Mouse (Mus musculus) liver, embryonic 13.5 days (tissue): ENCODE measurements around the gene Dbh. TPM values are rescaled to one million over a fixed set of nuclear protein-coding genes. Genes with fewer than 3 reads are reported as not detected.

Source experiments
- ATAC-seq: fragments of 200-750 bp; cut with Nextera tagmentation; 2 replicates; pipeline ENCODE4 v1.8.0; 2017; ENCODE audit warnings: low read depth, mild to moderate bottlenecking, moderate number of reproducible peaks, moderate library complexity
- DNase-seq: peaks from one replicate; pipeline ENCODE4 v3.0.0; 2022
- H3K27ac ChIP-seq: fragments of 300-500 bp; sonication (generic); 2 replicates; pipeline ENCODE4 v1.5.1; 2015; ENCODE audit warnings: moderate library complexity, mild to moderate bottlenecking, inconsistent platforms
- H3K27me3 ChIP-seq: fragments of 300-500 bp; sonication (generic); 2 replicates; pipeline ENCODE4 v1.6.1; 2015; ENCODE audit warnings: mild to moderate bottlenecking, inconsistent platforms
- H3K36me3 ChIP-seq: fragments of 300-500 bp; sonication (generic); 2 replicates; pipeline ENCODE4 v1.6.1; 2015; ENCODE audit warnings: mild to moderate bottlenecking, inconsistent platforms
- H3K4me1 ChIP-seq: fragments of 300-500 bp; sonication (generic); replicated peaks from 2 replicates; pipeline ENCODE4 v1.6.1; 2015; ENCODE audit warnings: inconsistent platforms
- H3K4me2 ChIP-seq: fragments of 300-500 bp; sonication (generic); 2 replicates; pipeline ENCODE4 v1.6.1; 2015; ENCODE audit warnings: inconsistent platforms, mild to moderate bottlenecking, moderate library complexity
- H3K4me3 ChIP-seq: fragments of 300-500 bp; sonication (generic); replicated peaks from 2 replicates; pipeline ENCODE4 v1.5.1; 2015; ENCODE audit warnings: mild to moderate bottlenecking, inconsistent platforms
- H3K9ac ChIP-seq: fragments of 300-500 bp; sonication (generic); 2 replicates; pipeline ENCODE4 v1.6.1; 2015; ENCODE audit warnings: mild to moderate bottlenecking, inconsistent platforms
- H3K9me3 ChIP-seq: fragments of 300-500 bp; sonication (generic); replicated peaks from 2 replicates; pipeline ENCODE4 v1.6.1; 2016; ENCODE audit warnings: inconsistent platforms
- WGBS: fragments of 180-500 bp; shearing (Covaris S2); methylation state at CpG from one replicate; pipeline ENCODE4 v1.1.7; 2015; ENCODE audit not compliant: insufficient replicate concordance; 5-methylcytosine and 5-hydroxymethylcytosine counted together
- polyA plus RNA-seq: library from polyadenylated mRNA; unstranded; fragments of >200 nt; fragmentation: Nextera tagmentation; extraction: Ambion mirVana; gene quantifications from 2 replicates; pipeline ENCODE4 v1.2.1, GENCODE M21; 2015

Gene Dbh
- polyA plus RNA-seq, 1 experiment from 2014 or later: 0.03 TPM

DNA sequence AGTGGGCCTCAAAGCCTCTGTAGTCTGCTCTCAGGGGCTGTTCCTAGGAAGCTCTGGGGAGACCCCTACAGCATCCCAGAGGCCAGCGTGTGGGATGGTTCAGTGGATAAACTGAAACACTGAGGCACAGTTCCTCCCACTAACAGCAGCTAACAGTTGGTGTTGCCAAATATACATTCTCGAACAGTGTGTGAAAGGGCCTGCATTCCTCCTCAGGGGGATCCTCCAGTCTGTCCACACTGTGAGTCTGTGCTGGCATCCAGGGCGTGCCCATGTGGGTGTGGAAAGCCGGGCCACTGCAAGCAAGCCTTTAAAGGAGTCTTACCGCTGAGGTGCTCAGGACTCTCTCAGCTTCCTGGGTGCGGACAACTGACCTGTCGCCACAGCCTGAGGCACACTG lies 61.5 kb downstream of the Dbh start:
- H3K4me2 ChIP-seq: no peak overlapping the region
- peaks cover 14% of the 10 kb centered on the region for H3K36me3 ChIP-seq
- no peaks in the 10 kb centered on the region for H3K9me3 ChIP-seq
- DNase-seq: no peak
- H3K9ac ChIP-seq: no peak overlapping the region
- H3K4me1 ChIP-seq: no peaks in the 10 kb centered on the region
- WGBS: 62% methylated on average over 7 of the region's 7 CpGs
- ATAC-seq: no peak
- no peak overlapping the region for H3K4me3 ChIP-seq
- H3K27me3 ChIP-seq: no peaks in the 10 kb centered on the region
- no peak overlapping the region for H3K27ac ChIP-seq

DNA sequence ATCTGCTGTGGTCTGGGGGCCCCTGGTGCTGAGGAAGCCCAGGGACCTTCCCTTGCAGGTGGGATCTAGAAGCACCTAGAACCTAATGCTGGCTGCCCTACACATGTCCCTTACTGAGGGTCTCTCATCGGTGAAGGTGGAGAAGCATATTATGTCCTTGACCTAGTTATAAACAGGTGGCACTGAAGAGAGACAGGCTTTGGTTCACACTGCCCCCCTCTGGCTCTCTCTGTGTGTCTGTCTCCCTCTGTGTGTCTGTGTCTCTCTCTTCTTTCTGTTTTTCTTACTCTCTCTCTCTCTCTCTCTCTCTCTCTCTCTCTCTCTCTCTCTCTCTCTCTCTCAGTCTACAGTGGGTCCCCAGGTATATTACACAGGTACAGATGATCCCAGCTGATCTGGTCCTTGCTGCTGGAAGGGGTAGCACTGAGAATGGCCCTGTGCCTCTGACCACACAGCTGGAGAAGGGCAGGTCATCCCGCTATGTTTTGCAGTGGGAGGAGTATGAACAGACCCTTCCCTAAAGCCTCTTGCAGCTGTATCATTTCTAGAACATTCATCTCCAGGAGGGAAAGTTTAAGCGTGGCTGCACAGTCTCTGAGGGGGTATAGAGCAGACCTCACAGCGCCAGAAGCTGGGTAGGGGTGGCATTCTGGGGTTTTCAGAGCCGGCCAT lies 63.9 kb downstream of the Dbh start:
- Histone ChIP-seq H3K27me3 (no peaks in the 10 kb centered on the region), H3K4me1 (peaks cover 9% of the 10 kb centered on the region; the same call in 1 of the 2 replicates), H3K4me3 (no peak overlapping the region), H3K9me3 (no peaks in the 10 kb centered on the region), H3K9ac (no peak overlapping the region), H3K36me3 (peaks cover 20% of the 10 kb centered on the region), H3K4me2 (no peak overlapping the region), H3K27ac (no peak overlapping the region)
- DNase-seq (no peak), ATAC-seq (no peak)
- WGBS: 53% methylated on average over 5 of the region's 5 CpGs

DNA sequence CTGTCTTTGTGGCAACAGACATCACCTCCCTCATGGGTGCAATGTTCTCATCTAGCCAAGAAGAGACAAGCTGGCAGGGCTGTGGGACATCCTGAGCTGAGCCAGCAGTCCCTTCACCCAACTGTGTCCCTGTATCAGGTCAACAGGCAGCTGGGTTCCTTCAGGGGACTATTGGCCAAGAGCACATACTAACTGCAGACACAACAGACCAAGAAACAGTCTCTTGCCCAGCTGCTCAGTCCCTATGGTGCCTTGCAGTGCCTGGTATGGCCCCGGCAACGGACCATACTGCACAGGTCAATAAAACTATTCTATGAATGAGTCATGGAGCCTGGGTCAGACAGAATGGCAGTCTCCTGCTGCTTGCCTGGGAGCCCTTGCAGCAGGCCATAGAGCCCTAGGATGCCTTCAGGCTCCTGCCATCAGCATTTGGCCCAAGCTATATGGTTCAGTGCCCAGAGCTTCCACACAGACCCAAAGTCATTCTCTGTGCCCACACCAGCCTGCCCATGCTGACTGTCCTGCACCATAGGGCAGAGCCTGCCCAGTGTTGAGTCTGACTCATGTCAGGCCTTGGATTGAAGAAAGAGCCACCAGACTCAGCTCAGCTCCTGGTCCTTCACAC lies 64.6 kb downstream of the Dbh start:
- H3K27ac ChIP-seq: no peak overlapping the region
- ATAC-seq: no peak

DNA sequence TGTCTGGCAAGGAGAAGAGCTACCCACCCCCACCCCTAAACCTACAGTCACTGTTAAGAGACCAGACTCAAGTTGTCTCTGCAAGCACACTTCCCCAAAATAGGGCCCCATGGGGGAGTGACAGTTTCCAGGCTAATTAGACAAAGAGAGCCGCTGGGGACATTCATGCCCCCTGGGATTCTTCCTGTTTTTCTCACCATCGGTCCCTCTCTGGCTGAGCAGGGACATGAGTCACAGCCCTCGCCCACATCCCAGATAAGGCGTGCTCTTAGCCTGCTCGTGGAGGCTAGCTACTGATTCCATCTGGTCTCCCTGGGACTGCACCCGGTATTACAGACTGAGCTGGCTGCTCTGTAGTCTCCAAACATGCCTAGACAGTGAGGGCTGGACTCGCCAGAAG lies 67.3 kb downstream of the Dbh start:
- DNase-seq (no peak), ATAC-seq (peak; percentile 45; the same call in 1 of the 2 replicates)
- WGBS: 8% methylated on average over 7 of the region's 7 CpGs
- Histone ChIP-seq H3K9ac (no peak overlapping the region), H3K27ac (no peak overlapping the region), H3K4me1 (peaks cover 9% of the 10 kb centered on the region; the same call in 1 of the 2 replicates), H3K27me3 (no peaks in the 10 kb centered on the region), H3K36me3 (peaks cover 14% of the 10 kb centered on the region), H3K4me2 (no peak overlapping the region), H3K9me3 (no peaks in the 10 kb centered on the region), H3K4me3 (no peak overlapping the region)

More for the DNA sequence above, 64.6 kb downstream of the Dbh start:
- Histone ChIP-seq H3K36me3 (peaks cover 22% of the 10 kb centered on the region), H3K4me1 (peaks cover 9% of the 10 kb centered on the region; the same call in 1 of the 2 replicates), H3K9ac (no peak overlapping the region), H3K9me3 (no peaks in the 10 kb centered on the region), H3K4me3 (no peak overlapping the region), H3K27me3 (no peaks in the 10 kb centered on the region), H3K4me2 (no peak overlapping the region)
- DNase-seq: no peak
- WGBS: 82% methylated on average over 2 of the region's 2 CpGs

Other genes with a start within 250 kb of the Dbh start
- gene Surf2, start 248.9 kb upstream of the Dbh start, polyA plus RNA-seq: 36.6 and 41.6 TPM in 2 replicates
- 39.7 and 43.6 TPM in 2 replicates for gene Surf1, start 248.7 kb upstream of the Dbh start, polyA plus RNA-seq
- gene Surf4, start 231.3 kb upstream of the Dbh start, polyA plus RNA-seq: 105 and 116 TPM in 2 replicates
- gene Stkld1, start 231.2 kb upstream of the Dbh start, polyA plus RNA-seq: 0.08 and 0.09 TPM in 2 replicates
- 24.8 and 29.7 TPM in 2 replicates for gene Rexo4, start 200.8 kb upstream of the Dbh start, polyA plus RNA-seq
- gene Adamts13, start 191.8 kb upstream of the Dbh start, polyA plus RNA-seq: 1.0 and 1.2 TPM in 2 replicates
- 12.6 and 13.4 TPM in 2 replicates for gene Cacfd1, start 155.3 kb upstream of the Dbh start, polyA plus RNA-seq
- gene Slc2a6, start 137.2 kb upstream of the Dbh start, polyA plus RNA-seq: 0.13 and 0.20 TPM in 2 replicates
- 0.70 and 0.83 TPM in 2 replicates for gene Mymk, start 93.1 kb upstream of the Dbh start, polyA plus RNA-seq
- 0.64 and 0.65 TPM in 2 replicates for gene Adamtsl2, start 85.9 kb upstream of the Dbh start, polyA plus RNA-seq
- gene Fam163b, start 22.7 kb upstream of the Dbh start, polyA plus RNA-seq: 0.03 TPM in 1 of 2 replicates, not detected in the other
- gene Sardh, start 83.1 kb downstream of the Dbh start, polyA plus RNA-seq: 36.1 and 40.3 TPM in 2 replicates